Mouse (Mus musculus) megakaryocyte, embryonic 14.5 days (primary cell): ENCODE data around the gene Ctcfl. TPM values are rescaled to one million over a fixed set of nuclear protein-coding genes. Genes with fewer than 3 reads are reported as not detected.

Source experiments
- H3K27me3 ChIP-seq: replicated peaks from 2 replicates; pipeline ENCODE3; 2012; ENCODE audit warnings: inconsistent platforms
- H3K36me3 ChIP-seq: replicated peaks from 2 replicates; pipeline ENCODE3; 2012; ENCODE audit warnings: low read length, inconsistent platforms, mixed read lengths
- H3K4me1 ChIP-seq: 2 replicates; pipeline ENCODE4 v1.6.1; 2012; ENCODE audit warnings: inconsistent platforms
- H3K4me3 ChIP-seq: replicated peaks from 2 replicates; pipeline ENCODE3; 2012; ENCODE audit warnings: moderate library complexity, mild to moderate bottlenecking, inconsistent platforms
- H3K9me3 ChIP-seq: 2 replicates; pipeline ENCODE4 v1.6.1; 2012; ENCODE audit warnings: inconsistent platforms
- FLI1 ChIP-seq: IDR thresholded peaks from 2 replicates; pipeline ENCODE4 v1.6.1; 2012; ENCODE audit warnings: low read length, inconsistent platforms, mixed read lengths
- GATA1 ChIP-seq: IDR thresholded peaks from 3 replicates; pipeline ENCODE4 v1.6.1; 2012; ENCODE audit warnings: mixed read lengths, low read length, inconsistent platforms, borderline replicate concordance
- polyA plus RNA-seq: library from polyadenylated mRNA; stranded (reverse); fragments of >175 nt; gene quantifications from 2 replicates; pipeline ENCODE4 v1.2.3, GENCODE M21; 2012; ENCODE audit warnings: low replicate concordance; ENCODE audit not compliant: insufficient read depth

The Ctcfl gene
- polyA plus RNA-seq: not detected in 2 replicates

GRCm38 (mm10) chr2:173119023-173119944, at the start of gene Ctcfl:
Gene Ctcfl, minus strand, starts transcription at chr2:173119525.
- Histone ChIP-seq H3K9me3 (peaks cover 5% of the 10 kb centered on the region; the same call in 1 of the 2 replicates), H3K27me3 (peaks cover 13% of the 10 kb centered on the region), H3K4me3 (no peak within 1 kb of the TSS), H3K36me3 (no peaks in the 10 kb centered on the region), H3K4me1 (peaks cover 7% of the 10 kb centered on the region; the same call in 1 of the 2 replicates)
- no peak for TF ChIP-seq GATA1
- no peak for TF ChIP-seq FLI1

- peaks cover 56% of the 10 kb centered on the region for H3K27me3 ChIP-seq
- no peaks in the 10 kb centered on the region for H3K36me3 ChIP-seq
- peaks cover 3% of the 10 kb centered on the region; the same call in 1 of the 2 replicates for H3K9me3 ChIP-seq
- TF ChIP-seq FLI1 (no peak), GATA1 (no peak)
- H3K4me1 ChIP-seq: peaks cover 20% of the 10 kb centered on the region
- no peak overlapping the region for H3K4me3 ChIP-seq
These were observed 49.1 kb upstream of the Ctcfl start for GRCm38 (mm10) chr2:173168411-173168851.

- TF ChIP-seq FLI1 (no peak), GATA1 (no peak)
- H3K4me1 ChIP-seq: no peaks in the 10 kb centered on the region
- H3K9me3 ChIP-seq: peaks cover 4% of the 10 kb centered on the region; the same call in 1 of the 2 replicates
- no peaks in the 10 kb centered on the region for H3K36me3 ChIP-seq
- no peak overlapping the region for H3K4me3 ChIP-seq
- peaks cover 29% of the 10 kb centered on the region for H3K27me3 ChIP-seq
These were observed 46.0 kb upstream of the Ctcfl start for GRCm38 (mm10) chr2:173165357-173165756.

- Histone ChIP-seq H3K9me3 (peaks cover 4% of the 10 kb centered on the region; the same call in 1 of the 2 replicates), H3K4me3 (no peak overlapping the region), H3K4me1 (no peaks in the 10 kb centered on the region), H3K27me3 (peaks cover 25% of the 10 kb centered on the region), H3K36me3 (no peaks in the 10 kb centered on the region)
- TF ChIP-seq FLI1: no peak
- TF ChIP-seq GATA1: no peak
These were observed 45.6 kb upstream of the Ctcfl start for GRCm38 (mm10) chr2:173164946-173165345.

GRCm38 (mm10) chr2:173164358-173164757, 45.0 kb upstream of the Ctcfl start:
- TF ChIP-seq GATA1 (no peak), FLI1 (no peak)

GRCm38 (mm10) chr2:173163380-173163779, 44.1 kb upstream of the Ctcfl start:
- peaks cover 12% of the 10 kb centered on the region for H3K27me3 ChIP-seq
- H3K9me3 ChIP-seq: peaks cover 4% of the 10 kb centered on the region; the same call in 1 of the 2 replicates
- TF ChIP-seq GATA1 (no peak), FLI1 (no peak)
- H3K36me3 ChIP-seq: no peaks in the 10 kb centered on the region
- H3K4me3 ChIP-seq: no peak overlapping the region
- H3K4me1 ChIP-seq: no peaks in the 10 kb centered on the region

More at GRCm38 (mm10) chr2:173164358-173164757, 45.0 kb upstream of the Ctcfl start:
- Histone ChIP-seq H3K36me3 (no peaks in the 10 kb centered on the region), H3K4me1 (no peaks in the 10 kb centered on the region), H3K9me3 (peaks cover 4% of the 10 kb centered on the region; the same call in 1 of the 2 replicates), H3K27me3 (peaks cover 19% of the 10 kb centered on the region), H3K4me3 (no peak overlapping the region)

- Histone ChIP-seq H3K4me3 (no peak overlapping the region), H3K27me3 (peaks cover 12% of the 10 kb centered on the region), H3K9me3 (peaks cover 9% of the 10 kb centered on the region), H3K4me1 (no peaks in the 10 kb centered on the region), H3K36me3 (no peaks in the 10 kb centered on the region)
- no peak for TF ChIP-seq GATA1
- TF ChIP-seq FLI1: no peak
These were observed 40.3 kb upstream of the Ctcfl start for GRCm38 (mm10) chr2:173159354-173160311.

- Histone ChIP-seq H3K4me1 (no peaks in the 10 kb centered on the region), H3K9me3 (peaks cover 9% of the 10 kb centered on the region), H3K4me3 (no peak overlapping the region), H3K36me3 (no peaks in the 10 kb centered on the region), H3K27me3 (peaks cover 12% of the 10 kb centered on the region)
- TF ChIP-seq FLI1 (no peak), GATA1 (no peak)
These were observed 39.2 kb upstream of the Ctcfl start for GRCm38 (mm10) chr2:173158390-173159055.

- Histone ChIP-seq H3K4me3 (no peak overlapping the region), H3K4me1 (no peaks in the 10 kb centered on the region), H3K27me3 (peaks cover 14% of the 10 kb centered on the region), H3K36me3 (no peaks in the 10 kb centered on the region), H3K9me3 (peaks cover 9% of the 10 kb centered on the region)
- TF ChIP-seq GATA1 (no peak), FLI1 (no peak)
These were observed 38.5 kb upstream of the Ctcfl start for GRCm38 (mm10) chr2:173157871-173158270.
